Mouse (Mus musculus): ENCODE measurements around the gene Nabp2. TPM values are rescaled to one million over a fixed set of nuclear protein-coding genes. Genes with fewer than 3 reads are reported as not detected.

The Nabp2 gene
- total RNA-seq, 1 experiment, result 25.3 TPM

GRCm38 (mm10) chr10:128376099-128376454 is 35.2 kb downstream of the Nabp2 start:
- in situ Hi-C loops (cut with MboI; ENCODE audit: low sequenced_read_pairs in 2 of 2, unreplicated experiment in 2 of 2), result no loop called here
- Histone ChIP-seq H3K9ac (ENCODE audit: insufficient read depth, low read depth, low read length, poor library complexity, severe bottlenecking) (peak overlapping the region; percentile 97; the same call in 1 of the 2 replicates), H3K4me3 (ENCODE audit: insufficient read depth in 1 of 2, low read depth in 1 of 2, low read length in 2 of 2, poor library complexity in 1 of 2, severe bottlenecking in 1 of 2) (peak overlapping the region; percentile 56 to 83), H3K27ac (ENCODE audit: insufficient read depth, low read depth, low read length, poor library complexity, severe bottlenecking) (no peak overlapping the region), H3K36me3 (ENCODE audit: control insufficient read depth, insufficient read depth, low read length, poor library complexity, severe bottlenecking) (peaks cover 8% of the 10 kb centered on the region), H3K9me3 (ENCODE audit: control insufficient read depth, insufficient read depth, low read depth, low read length) (no peaks in the 10 kb centered on the region), H3K4me1 (ENCODE audit: control insufficient read depth in 2 of 2, insufficient read depth in 2 of 2, low read length in 2 of 2, poor library complexity in 1 of 2) (peaks cover 3 to 6% of the 10 kb centered on the region in 2 experiments; a peak in 3 of 4 replicates)
- TF ChIP-seq HCFC1 (IDR thresholded peaks at IDR 0.05; ENCODE audit: borderline replicate concordance, insufficient read depth, low read length) (no peak), MAFK (IDR thresholded peaks at IDR 0.05; ENCODE audit: insufficient read depth, low read depth, low read length) (no peak), CHD2 (IDR thresholded peaks at IDR 0.05; ENCODE audit: low read depth, low read length) (no peak), ZNF384 (IDR thresholded peaks at IDR 0.05; ENCODE audit: low read depth, low read length) (no peak), ZC3H11A (IDR thresholded peaks at IDR 0.05; ENCODE audit: borderline replicate concordance, low read depth, low read length) (no peak)
- no peak for DNase-seq (ENCODE audit: low read depth, low spot score)

- Histone ChIP-seq H3K4me3 (ENCODE audit: insufficient read depth in 1 of 2, low read depth in 1 of 2, low read length in 2 of 2, poor library complexity in 1 of 2, severe bottlenecking in 1 of 2) (no peak overlapping the region), H3K9me3 (ENCODE audit: control insufficient read depth, insufficient read depth, low read depth, low read length) (no peaks in the 10 kb centered on the region), H3K9ac (ENCODE audit: insufficient read depth, low read depth, low read length, poor library complexity, severe bottlenecking) (no peak overlapping the region), H3K36me3 (ENCODE audit: control insufficient read depth, insufficient read depth, low read length, poor library complexity, severe bottlenecking) (peaks cover 3% of the 10 kb centered on the region), H3K27ac (ENCODE audit: insufficient read depth, low read depth, low read length, poor library complexity, severe bottlenecking) (no peak overlapping the region), H3K4me1 (ENCODE audit: control insufficient read depth in 2 of 2, insufficient read depth in 2 of 2, low read length in 2 of 2, poor library complexity in 1 of 2) (peaks cover 7 to 11% of the 10 kb centered on the region in 2 experiments)
- in situ Hi-C loops (cut with MboI; ENCODE audit: low sequenced_read_pairs in 2 of 2, unreplicated experiment in 2 of 2), result no loop called here
- no peak for DNase-seq (ENCODE audit: low read depth, low spot score)
- TF ChIP-seq ZC3H11A (IDR thresholded peaks at IDR 0.05; ENCODE audit: borderline replicate concordance, low read depth, low read length) (peak; percentile 33; the same call in 1 of the 2 replicates), CHD2 (IDR thresholded peaks at IDR 0.05; ENCODE audit: low read depth, low read length) (no peak), HCFC1 (IDR thresholded peaks at IDR 0.05; ENCODE audit: borderline replicate concordance, insufficient read depth, low read length) (no peak), MAFK (IDR thresholded peaks at IDR 0.05; ENCODE audit: insufficient read depth, low read depth, low read length) (no peak), ZNF384 (IDR thresholded peaks at IDR 0.05; ENCODE audit: low read depth, low read length) (peak; percentile 96)
Measured at GRCm38 (mm10) chr10:128374393-128374792, 36.9 kb downstream of the Nabp2 start.

DNA sequence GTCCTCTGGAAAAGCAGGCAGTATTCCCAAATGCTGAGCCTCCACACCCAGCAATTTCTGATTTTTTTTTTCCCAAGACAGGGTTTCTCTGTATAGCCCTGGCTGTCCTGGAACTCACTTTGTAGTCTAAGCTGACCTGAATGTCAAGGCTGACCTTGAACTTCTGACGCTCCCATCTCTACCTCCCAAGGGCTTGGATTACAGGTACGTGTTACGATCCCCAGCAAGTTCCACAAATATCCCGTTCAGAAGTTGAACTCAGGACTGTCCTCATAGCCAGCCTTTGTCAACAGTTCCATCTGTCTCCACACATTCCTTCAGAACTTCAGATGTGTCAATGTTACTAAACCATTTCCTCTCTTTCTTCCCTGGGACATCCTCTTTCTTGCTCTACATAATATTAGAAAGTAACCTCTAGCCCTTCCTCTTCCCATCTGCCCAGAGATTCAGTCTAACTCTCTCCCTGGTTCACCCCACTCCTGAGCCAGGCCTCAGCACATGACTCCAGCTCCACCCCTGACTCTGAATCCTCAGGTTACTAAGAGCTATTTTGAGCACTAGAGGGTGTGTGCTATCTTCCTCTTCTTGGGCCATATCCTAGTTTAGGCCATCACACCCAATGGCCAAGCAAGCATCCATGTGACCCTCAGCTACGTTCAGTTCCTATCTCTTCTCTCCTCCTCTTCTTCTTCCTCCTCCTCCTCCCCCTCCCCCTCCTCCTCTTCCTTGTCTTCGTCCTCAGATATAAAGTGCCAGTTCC is 38.1 kb downstream of the Nabp2 start:
- no peak overlapping the region for H3K9ac ChIP-seq (ENCODE audit: insufficient read depth, low read depth, low read length, poor library complexity, severe bottlenecking)
- H3K4me1 ChIP-seq (ENCODE audit: control insufficient read depth in 2 of 2, insufficient read depth in 2 of 2, low read length in 2 of 2, poor library complexity in 1 of 2), result peaks cover 8 to 10% of the 10 kb centered on the region in 2 experiments
- no peak for TF ChIP-seq MAFK (IDR thresholded peaks at IDR 0.05; ENCODE audit: insufficient read depth, low read depth, low read length)
- in situ Hi-C loops (cut with MboI; ENCODE audit: low sequenced_read_pairs in 2 of 2, unreplicated experiment in 2 of 2), result no loop called here
- H3K9me3 ChIP-seq (ENCODE audit: control insufficient read depth, insufficient read depth, low read depth, low read length), result no peaks in the 10 kb centered on the region
- no peak overlapping the region for H3K4me3 ChIP-seq (ENCODE audit: insufficient read depth in 1 of 2, low read depth in 1 of 2, low read length in 2 of 2, poor library complexity in 1 of 2, severe bottlenecking in 1 of 2)
- no peaks in the 10 kb centered on the region for H3K36me3 ChIP-seq (ENCODE audit: control insufficient read depth, insufficient read depth, low read length, poor library complexity, severe bottlenecking)
- H3K27ac ChIP-seq (ENCODE audit: insufficient read depth, low read depth, low read length, poor library complexity, severe bottlenecking), result no peak overlapping the region; the same call in 1 of the 2 replicates
- no peak for DNase-seq (ENCODE audit: low read depth, low spot score)

- TF ChIP-seq ZNF384 (IDR thresholded peaks at IDR 0.05; ENCODE audit: low read depth, low read length) (no peak), MAFK (IDR thresholded peaks at IDR 0.05; ENCODE audit: insufficient read depth, low read depth, low read length) (no peak), CHD2 (IDR thresholded peaks at IDR 0.05; ENCODE audit: low read depth, low read length) (no peak), HCFC1 (IDR thresholded peaks at IDR 0.05; ENCODE audit: borderline replicate concordance, insufficient read depth, low read length) (no peak), ZC3H11A (IDR thresholded peaks at IDR 0.05; ENCODE audit: borderline replicate concordance, low read depth, low read length) (no peak)
- Histone ChIP-seq H3K36me3 (ENCODE audit: control insufficient read depth, insufficient read depth, low read length, poor library complexity, severe bottlenecking) (no peaks in the 10 kb centered on the region), H3K4me1 (ENCODE audit: control insufficient read depth in 2 of 2, insufficient read depth in 2 of 2, low read length in 2 of 2, poor library complexity in 1 of 2) (peaks cover 8 to 9% of the 10 kb centered on the region in 2 experiments), H3K9ac (ENCODE audit: insufficient read depth, low read depth, low read length, poor library complexity, severe bottlenecking) (no peak overlapping the region), H3K4me3 (ENCODE audit: insufficient read depth in 1 of 2, low read depth in 1 of 2, low read length in 2 of 2, poor library complexity in 1 of 2, severe bottlenecking in 1 of 2) (no peak overlapping the region), H3K9me3 (ENCODE audit: control insufficient read depth, insufficient read depth, low read depth, low read length) (no peaks in the 10 kb centered on the region), H3K27ac (ENCODE audit: insufficient read depth, low read depth, low read length, poor library complexity, severe bottlenecking) (no peak overlapping the region)
- DNase-seq (ENCODE audit: low read depth, low spot score), result no peak
- in situ Hi-C loops (cut with MboI; ENCODE audit: low sequenced_read_pairs in 2 of 2, unreplicated experiment in 2 of 2), result no loop called here
Measured at GRCm38 (mm10) chr10:128372142-128372541, 39.1 kb downstream of the Nabp2 start.
